Mouse (Mus musculus): ENCODE measurements around the gene Arcn1.

Arcn1 gene

DNA sequence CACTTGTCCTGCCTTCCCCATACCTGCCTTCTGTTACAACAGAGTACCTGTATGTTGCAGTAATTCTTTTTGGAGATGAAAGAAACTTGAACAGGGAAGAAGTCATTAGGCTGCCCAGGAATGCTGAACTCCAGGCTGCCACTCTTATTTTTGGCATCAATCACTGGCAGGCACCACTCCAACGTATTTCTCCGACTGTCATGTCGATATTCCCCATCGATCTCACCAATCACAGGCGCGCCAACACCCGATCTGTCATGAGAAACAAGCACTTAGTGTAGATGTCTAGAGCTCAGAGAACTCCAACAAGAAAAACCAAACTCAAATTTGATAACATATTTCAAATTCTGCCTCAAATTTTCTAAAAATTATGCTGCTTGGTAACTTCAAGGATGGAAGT lies 22.3 kb downstream of the Arcn1 start:
- no peak for DNase-seq (ENCODE audit: low read depth, low spot score)

DNA sequence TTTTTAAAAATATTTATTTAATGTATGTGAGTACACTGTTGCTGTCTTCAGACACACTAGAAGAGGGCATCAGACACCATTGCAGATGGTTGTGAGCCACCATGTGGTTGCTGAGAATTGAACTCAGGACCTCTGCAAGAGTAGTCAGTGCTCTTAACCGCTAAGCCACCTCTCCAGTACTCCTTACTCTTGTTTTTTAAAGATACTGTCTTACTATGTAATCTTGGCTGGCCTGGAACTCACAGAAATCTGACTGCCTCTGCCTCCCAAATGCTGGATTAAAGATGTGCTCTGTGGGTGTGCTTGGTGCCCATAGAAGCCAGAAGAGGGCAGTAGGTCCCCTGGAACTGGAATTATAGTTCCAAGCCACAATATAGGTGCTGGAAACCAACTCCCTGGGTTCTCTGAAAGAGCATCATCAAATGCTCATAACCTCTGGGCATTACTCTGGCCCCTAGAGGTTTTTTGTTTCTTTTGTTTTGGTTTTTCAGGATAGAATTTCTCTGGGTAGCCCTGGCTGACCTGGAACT lies 26.9 kb downstream of the Arcn1 start:
- no peak for DNase-seq (ENCODE audit: low read depth, low spot score)

DNA sequence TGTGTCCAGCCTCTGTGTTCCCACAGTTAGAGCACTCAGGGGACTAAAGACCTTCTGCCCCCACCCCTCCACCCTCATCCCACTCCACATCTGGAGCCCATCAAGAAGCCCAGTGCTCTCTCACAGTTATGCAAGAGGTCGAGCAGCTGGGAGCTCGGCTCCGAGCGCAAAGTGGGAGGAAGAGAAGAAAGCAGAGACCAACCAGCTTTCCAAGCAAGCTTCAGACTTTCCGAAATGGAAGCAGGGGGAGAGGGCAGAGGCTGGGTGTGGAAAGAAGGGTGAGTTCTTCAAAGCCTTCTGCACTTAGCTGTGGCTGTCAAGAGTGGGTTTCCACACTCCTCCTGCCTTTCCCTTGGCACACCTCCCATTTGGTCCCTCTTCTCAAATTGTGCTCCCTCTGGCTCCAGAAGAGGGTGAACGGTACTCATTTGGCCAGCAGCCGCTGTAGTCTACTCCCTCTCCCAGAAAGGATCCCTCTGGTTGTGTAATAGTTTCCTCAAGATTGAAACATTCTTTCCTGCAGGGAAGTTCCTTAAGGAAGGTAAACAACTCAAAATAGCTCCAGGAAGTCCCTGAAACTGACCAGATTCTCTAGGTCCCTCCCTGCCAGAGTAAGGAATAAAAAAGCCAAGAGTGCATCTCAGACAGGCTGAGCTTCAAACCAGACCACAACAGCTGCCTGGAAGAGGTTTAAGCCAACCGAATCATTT lies 30.2 kb downstream of the Arcn1 start:
- DNase-seq (ENCODE audit: low read depth, low spot score): no peak

DNA sequence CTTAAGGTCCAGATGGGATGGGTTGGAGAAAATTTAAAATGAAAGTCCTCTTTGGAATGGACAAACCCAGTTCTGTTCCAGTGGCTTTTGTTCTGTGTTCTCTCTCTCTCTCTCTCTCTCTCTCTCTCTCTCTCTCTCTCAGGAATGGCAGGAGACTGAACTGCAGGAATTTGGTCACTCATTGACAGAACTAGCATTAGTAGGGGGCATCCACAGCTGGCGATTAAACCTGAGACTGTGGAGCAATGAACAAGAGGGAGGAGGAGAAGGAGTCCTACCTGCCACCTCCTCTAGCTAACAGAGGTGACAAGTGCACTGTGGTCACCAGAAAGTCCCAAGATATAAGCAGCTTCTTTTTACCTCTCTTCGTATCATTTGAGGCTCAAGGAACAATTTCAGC lies 31.3 kb downstream of the Arcn1 start:
- no peak for DNase-seq (ENCODE audit: low read depth, low spot score)

DNA sequence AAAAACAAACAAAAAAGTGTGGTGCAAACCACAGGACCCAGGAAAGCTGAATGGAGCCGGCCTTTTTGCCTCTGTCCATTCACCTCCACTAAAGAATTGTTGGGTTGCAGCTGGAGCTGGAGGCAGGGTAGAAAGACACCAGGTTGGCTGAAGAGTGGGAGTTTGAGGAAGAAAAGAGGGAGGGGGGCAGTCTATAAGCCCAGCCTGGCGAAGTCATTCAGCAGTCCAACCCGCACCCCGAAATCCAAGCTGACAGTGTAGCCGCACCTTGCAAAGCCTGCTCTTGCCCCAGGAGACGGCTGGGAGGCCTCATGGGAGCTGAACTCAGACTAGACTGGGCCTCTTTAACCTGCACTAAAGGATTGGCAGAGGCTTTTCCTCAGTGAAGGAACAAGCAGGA lies 31.8 kb downstream of the Arcn1 start:
- DNase-seq (ENCODE audit: low read depth, low spot score): no peak

DNA sequence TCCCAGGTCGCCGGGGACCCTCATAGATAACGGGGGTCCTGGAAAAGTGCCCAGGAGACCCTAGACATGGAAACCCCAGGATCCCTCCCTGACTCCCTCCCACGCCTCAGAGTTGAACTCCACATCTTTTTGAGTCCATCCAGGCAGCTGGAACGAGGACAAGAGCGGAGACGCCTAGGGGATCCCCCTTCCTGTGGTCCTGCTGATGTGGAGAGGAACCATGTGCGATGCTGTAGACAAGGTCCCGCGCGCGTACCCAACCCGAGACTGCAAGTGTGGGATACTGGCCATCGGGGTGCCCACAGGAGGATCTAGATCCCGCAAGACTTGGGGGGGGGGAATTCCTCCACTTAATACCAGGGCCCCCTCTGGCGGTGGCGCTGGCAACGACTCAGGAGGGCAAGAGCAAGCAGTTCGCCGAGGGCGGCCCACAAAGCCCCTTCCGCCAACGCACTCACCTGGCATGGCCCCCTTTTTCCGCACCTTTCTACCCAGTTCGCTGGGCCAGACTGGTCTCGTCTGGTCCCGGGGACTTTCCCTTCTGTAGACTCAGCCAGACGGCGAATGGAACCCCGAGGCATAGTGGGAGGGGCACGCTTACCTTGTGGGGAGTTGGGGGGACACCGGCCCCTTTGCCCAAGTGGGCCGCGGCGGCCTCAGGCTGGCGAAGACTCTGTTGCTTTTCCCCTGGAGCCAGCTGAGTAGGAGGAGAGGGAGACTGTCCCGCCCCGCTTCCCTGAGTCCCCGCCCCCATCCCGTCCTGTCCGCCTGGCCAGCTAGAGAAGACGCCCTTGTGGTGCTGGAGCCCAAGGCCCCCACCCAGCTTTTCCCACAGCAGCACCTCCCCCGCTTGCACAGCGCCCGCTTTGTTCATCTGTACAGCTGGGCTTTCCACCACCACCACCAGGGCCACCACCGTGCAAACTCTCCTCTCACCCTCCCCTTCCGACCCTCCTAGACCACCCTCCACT lies 32.8 kb downstream of the Arcn1 start, which contains the start of gene Phldb1:
Gene Phldb1, minus strand, starts transcription at position 675 of the 971 bp plus-strand sequence.
- peak; percentile 61 for DNase-seq (ENCODE audit: low read depth, low spot score)

DNA sequence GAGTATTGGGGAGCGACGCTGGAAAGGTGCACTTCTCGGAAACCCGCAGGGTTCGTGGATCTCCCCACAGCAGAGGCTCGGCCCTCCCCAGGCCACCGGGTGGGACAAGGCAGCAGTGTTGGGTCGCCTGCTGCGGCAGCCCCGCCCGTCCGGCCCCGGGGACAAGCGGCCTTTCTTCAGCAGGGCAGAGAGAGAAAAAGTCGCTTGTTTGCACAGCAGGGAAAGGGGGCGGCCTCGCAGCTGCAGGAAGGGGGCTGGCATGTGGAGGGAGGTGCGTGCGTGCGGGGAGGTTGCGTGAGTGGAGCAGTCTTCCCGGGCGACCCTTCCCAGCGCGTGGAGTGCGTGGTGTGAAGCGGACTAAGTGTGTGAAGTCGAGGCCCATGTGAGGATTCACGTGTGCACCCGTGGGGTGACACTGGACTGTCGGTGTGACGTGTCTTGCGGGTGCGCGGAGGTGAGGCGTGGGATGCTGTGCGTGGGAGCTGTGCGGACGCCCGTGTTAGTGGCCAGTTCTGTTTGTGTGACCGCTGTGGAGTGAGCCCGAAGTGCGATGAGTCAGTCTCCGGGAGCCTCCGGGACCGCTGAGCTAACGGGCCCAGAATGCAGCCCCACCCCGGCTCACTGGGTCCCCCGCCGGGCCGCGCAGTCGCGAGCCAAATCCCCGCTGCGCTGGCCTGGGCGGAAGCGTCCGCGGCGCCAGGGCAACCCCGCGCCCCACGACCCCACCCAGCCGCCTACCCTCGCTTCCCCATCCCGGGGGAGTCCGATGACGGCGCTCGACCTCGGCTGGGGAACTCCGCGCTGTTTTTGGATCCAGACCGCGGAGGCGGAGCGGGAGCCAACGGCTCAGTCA lies 33.7 kb downstream of the Arcn1 start:
- DNase-seq (ENCODE audit: low read depth, low spot score): peak; percentile 58

DNA sequence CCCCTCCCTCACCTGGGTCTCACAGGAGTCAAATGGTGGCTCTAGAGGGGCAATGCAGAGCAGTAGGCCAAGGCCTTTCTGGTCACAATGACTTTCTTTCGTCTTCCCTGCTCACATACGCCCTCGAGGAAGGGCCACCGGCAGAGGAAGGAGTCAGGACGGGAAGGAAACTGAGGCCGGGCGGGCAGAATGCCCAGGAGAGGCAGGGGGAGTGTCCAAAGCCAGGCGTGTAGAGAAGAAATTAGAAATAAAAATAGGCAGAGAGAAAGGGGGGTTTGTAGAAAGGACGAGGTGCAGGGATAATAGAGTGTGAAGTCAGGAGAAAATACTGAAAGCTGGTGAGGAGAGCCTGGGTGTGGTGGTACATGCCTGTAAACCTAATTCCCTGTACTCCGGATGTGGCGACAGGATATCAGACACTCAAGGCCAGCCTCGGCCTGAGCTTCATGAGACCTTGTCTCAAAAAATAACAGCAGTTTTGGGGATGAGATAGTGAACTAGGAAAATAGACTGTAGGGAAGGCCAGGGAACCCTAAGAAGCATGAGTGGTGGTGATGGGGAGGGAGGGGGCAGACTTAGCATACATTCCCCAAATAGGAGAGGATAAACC lies 34.6 kb downstream of the Arcn1 start:
- DNase-seq (ENCODE audit: low read depth, low spot score): peak; percentile 27

DNA sequence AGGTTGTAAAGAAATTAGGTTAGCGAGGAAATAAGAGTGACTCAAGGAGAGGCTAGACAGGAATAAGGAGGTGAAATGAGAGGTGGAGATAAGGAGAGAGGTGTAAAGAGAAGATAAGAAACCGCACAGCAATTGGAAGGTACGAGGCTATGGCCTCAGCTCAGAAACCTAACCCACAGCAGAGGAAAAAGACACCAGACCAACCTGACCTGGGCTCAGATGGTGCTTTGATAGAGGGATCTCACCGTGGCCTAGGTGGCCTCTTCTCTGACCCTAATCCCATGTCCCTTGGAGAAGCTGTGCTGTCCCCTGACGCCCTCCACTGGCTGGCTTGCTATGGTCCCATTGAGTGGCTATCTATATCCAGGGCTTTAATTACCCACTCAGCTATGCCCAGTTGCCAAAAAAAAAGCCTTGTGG lies 35.5 kb downstream of the Arcn1 start:
- no peak for DNase-seq (ENCODE audit: low read depth, low spot score)

DNA sequence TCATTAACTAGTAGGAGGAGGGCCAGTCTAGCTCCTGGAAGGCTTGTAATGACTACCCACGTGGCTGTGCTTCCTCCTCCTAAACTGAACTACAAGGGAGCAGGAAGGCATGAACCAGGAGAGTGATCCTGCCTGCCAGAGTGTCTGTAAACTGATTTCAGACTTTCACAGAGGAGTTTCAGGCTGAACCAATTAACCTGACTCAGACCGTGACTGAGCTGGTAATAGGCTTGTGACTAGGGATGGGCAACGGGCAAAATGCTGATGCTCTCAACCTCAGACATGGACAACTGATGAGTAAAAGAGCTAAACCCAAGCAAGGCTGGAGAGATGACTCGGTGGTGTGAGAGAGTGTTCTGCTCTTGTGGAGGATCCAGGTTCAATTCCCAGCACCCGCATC lies 40.2 kb downstream of the Arcn1 start:
- no peak for DNase-seq (ENCODE audit: low read depth, low spot score)

DNA sequence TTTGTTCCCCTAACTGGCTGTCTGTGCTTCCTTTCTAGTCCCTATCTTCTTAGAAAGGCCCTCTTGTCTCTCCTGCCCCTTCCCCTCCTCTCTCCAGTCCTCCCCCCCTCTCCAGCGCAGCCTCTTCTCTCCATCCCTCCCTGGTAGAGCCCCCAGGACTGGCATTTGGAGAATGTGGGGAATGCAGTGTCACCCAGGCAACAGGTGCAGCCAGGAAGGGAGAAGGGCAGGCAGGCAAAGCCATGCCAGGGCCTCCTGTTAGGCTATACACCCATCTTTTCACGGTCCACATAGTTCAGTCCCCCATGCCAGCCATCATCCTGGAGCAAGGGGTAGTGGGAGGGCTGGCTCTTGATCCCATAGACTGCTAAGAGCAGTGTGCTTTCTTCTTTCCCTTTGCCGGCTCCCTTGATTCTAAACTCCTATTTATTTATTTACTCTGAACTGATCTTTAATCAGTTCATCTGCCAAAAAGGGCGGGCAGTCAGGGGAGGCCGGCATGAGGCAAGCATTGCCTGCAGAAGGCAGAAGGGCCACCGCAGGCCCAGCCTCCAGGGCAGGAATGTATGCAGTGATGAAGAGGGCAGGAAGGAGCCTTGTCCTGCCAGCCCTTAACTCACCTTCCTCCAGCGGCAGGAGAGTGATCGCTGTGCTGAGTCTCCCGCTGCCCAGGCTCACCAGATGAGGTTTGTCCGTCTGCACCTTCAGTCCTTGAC lies 41.1 kb downstream of the Arcn1 start:
- DNase-seq (ENCODE audit: low read depth, low spot score): no peak

DNA sequence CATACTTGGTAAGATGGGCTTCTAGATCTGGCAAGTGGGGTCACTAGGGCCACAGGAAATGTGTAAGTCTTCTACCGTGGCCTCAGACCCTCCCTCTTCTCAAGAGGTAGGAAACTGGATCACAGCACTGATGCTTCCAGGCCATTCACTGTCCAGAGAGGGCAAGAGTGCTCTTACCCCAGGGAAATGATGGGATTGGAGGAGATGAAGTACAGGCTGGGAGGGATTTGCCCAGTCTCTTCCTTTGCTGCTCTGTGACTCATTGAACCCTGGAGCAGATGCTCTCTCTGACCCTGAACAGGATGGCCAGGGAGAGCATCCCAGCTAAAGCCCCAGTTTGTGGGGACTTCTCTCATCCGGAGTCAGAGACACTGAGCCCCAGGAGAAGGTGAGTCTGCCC lies 43.0 kb downstream of the Arcn1 start:
- no peak for DNase-seq (ENCODE audit: low read depth, low spot score)

DNA sequence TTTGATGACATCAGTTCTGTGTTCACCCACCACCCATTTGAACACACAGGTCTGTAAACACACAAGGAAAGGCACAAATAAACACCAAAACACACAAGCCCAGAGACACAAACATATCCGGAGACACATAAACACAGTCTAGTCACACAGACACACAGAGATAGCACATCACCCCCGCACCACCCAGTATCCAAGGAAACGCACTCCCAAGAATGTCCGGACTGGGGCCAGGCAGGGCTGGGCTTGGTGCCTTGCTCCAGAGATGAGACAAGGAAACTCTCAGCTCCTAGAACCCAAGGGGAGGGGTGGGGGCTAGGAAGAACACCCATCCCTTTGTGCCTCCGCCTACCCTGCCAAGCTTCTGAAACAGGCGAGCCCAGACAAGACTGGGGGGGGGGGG lies 43.4 kb downstream of the Arcn1 start:
- DNase-seq (ENCODE audit: low read depth, low spot score): peak; percentile 65

DNA sequence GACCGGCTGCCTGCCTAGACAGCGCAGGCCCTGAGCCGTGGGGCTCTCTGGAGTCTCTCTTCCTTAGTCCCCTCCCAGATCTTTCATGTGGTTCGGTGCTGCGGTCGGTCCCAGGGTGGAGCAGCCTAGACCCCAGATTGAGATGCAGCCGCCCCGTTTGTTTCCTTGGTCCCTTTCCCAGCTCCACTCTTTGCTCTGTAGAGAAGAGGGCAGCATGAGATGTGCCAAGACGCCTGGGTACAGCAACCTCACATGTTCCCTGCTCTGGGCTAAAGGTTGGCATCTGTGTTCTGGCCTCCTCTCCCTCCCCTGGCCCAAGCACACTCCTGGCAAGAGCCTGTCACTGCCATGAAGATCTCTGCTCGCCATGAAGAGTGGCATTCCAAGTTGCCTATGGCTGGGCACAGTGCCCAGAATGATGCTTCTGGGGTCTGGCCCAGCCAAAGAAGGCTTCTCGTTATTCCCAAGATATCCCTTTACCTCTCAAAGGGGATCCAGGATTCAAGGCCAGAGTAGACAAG lies 44.1 kb downstream of the Arcn1 start:
- no peak for DNase-seq (ENCODE audit: low read depth, low spot score)

DNA sequence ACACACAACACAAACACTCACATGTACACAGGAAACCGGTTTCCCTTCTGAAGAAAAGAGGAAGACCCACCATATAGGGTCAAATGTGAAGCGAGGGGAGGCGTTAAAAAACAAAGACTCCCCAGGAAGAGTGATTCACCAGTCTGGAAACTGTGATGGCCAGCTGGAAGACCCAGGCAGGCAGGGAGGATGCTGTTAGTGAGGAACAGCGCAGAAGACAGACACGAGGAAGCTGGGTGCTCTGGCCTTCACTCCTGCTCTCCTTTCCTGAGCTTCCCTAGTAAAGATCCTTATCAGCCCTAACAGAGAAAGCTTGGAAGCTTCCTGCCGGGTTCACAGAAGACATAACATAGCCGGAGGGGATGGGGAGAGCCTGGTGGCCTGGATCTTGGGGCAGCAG lies 44.6 kb downstream of the Arcn1 start:
- no peak for DNase-seq (ENCODE audit: low read depth, low spot score)

DNA sequence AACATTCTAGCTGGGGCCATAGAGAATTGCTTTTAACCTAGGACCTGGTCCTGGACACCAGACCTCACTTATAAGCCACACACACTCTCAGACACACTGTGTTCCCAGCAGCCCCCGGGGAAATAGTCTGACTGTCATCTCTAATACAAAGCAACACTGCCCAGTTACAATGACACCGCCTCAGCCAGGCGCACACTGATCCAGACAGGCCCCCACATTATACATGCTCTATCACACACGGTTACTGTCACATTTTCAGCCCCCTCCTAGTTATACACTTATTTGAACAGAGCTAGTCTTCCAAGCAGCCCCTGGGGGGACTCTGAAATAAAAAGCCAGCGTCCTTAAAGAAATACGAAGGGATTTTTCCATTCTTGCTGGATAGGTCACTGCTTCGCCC lies 45.1 kb downstream of the Arcn1 start:
- no peak for DNase-seq (ENCODE audit: low read depth, low spot score)

DNA sequence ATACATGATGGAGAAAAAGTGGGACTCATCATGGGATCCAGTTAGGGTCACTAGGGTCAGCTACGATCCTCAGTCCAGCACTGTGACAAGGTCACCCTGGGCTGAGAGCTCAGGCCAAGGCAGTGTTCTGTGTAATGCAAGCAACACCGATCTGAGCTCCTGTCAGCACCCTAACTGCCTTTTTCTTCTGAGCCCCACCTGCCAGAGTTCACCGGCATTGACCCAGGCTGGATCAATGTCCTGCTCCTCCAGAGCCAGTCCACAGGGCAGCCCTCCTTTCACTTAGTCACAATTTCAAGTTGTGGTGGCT lies 45.8 kb downstream of the Arcn1 start:
- no peak for DNase-seq (ENCODE audit: low read depth, low spot score)

DNA sequence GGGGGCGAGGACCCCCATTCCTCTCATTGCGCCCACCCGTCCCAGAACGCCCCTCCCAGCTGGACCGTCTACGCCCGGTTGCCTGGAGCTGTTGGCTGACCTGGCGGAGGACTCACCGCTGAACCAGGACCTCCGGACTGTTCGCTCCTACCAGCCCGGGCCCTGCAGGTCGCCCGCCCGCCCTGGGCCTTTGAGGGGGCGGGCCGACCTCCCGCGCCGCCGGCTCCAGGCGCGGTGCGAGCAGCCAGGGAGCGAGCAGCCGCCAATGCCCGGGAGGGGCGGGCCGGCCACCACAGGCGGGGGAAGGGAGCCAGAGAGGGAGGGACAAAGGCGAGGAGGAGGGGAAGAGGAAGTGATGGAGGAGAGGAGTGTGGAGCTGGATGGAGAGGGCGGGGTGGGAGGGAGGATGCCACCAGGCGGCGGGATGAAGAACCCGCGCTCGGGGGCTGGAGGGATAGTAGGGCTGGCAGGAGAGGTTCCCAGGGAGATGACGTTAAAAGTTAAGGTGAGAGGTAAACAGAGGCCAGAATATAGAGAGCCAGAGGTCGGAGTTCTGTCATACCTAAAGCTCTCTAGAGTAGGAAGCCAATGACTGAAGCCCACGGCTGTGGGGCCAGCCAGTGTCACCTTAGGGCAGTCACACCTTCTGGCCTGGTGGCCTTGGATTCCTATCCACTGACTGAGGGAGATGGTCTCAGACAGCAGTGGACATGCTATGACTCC lies 46.3 kb downstream of the Arcn1 start:
- peak; percentile 85 for DNase-seq (ENCODE audit: low read depth, low spot score)

DNA sequence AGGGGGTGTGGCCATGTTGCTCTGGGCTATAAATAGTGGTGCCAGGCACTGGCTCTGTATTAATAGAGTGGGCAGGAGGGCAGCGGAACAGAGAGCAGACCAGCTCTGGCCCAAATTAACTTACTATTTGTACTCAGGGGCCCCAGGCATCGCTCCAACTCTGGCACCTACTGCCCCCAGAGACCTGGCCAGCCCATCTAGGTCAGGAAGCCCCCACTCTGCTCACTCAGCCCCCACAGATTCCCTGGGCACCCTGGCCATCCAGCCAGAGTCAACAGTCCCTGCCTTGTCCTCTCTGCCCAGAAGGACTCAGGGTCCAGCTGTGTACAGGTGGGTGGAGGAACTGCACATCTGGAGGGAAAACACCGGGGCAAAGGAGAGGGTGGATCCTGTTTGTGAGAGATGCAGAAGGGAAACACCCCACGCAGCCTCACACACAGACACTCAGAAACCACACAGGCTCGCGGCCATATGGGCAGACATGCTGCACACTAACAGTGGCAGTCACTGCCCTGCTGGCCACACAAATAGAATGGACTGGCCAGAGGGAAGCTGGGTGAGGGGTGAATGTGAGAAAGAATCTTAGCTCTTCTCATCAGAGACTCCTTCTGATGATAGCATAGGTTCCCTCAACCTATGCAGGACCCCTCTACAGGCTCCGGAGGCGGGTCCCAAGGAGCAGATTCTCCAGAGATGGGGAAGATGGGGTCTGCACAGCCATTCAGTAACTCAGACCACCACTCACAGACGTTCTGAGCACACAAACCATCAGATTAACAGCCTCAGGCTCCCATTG lies 47.1 kb downstream of the Arcn1 start:
- no peak for DNase-seq (ENCODE audit: low read depth, low spot score)

All from R1 (cell line).